Mouse (Mus musculus): ENCODE results near the gene Rassf3.

Gene Rassf3

GRCm38 (mm10) chr10:121461404-121462161 is 14.6 kb downstream of the Rassf3 start:
- DNase-seq, result peak; percentile 46 to 49

GRCm38 (mm10) chr10:121459124-121459853 is 16.9 kb downstream of the Rassf3 start:
- DNase-seq, result no peak

- no peak for DNase-seq
Observed at GRCm38 (mm10) chr10:121458408-121458807, 17.7 kb downstream of the Rassf3 start.

GRCm38 (mm10) chr10:121457381-121457780 is 18.8 kb downstream of the Rassf3 start:
- DNase-seq, result no peak

- no peak for DNase-seq
Observed at GRCm38 (mm10) chr10:121455517-121455916, 20.6 kb downstream of the Rassf3 start.

- DNase-seq, result no peak
Observed at GRCm38 (mm10) chr10:121454708-121455475, 21.3 kb downstream of the Rassf3 start.

GRCm38 (mm10) chr10:121454033-121454432 is 22.1 kb downstream of the Rassf3 start:
- DNase-seq, result no peak

GRCm38 (mm10) chr10:121445808-121446207 is 30.3 kb downstream of the Rassf3 start:
- no peak for DNase-seq

GRCm38 (mm10) chr10:121444198-121444597 is 31.9 kb downstream of the Rassf3 start:
- no peak for DNase-seq

- DNase-seq, result no peak
Observed at GRCm38 (mm10) chr10:121443791-121444190, 32.4 kb downstream of the Rassf3 start.

GRCm38 (mm10) chr10:121439310-121439731 is 36.8 kb downstream of the Rassf3 start:
- DNase-seq, result no peak

- no peak for DNase-seq
Observed at GRCm38 (mm10) chr10:121438109-121438508, 38.0 kb downstream of the Rassf3 start.

- no peak for DNase-seq
Observed at GRCm38 (mm10) chr10:121436693-121437092, 39.5 kb downstream of the Rassf3 start.

- DNase-seq, result no peak
Observed at GRCm38 (mm10) chr10:121436258-121436645, 39.9 kb downstream of the Rassf3 start.

- no peak for DNase-seq
Observed at GRCm38 (mm10) chr10:121435546-121436257, 40.4 kb downstream of the Rassf3 start.

- no peak for DNase-seq
Observed at GRCm38 (mm10) chr10:121434441-121435103, 41.6 kb downstream of the Rassf3 start.

- DNase-seq, result peak in 1 of 2 experiments; percentile 53
Observed at GRCm38 (mm10) chr10:121432635-121433280, 43.4 kb downstream of the Rassf3 start.

GRCm38 (mm10) chr10:121432041-121432634 is 44.0 kb downstream of the Rassf3 start:
- no peak for DNase-seq

GRCm38 (mm10) chr10:121430764-121431540 is 45.2 kb downstream of the Rassf3 start:
- DNase-seq, result no peak

- no peak for DNase-seq
Observed at GRCm38 (mm10) chr10:121429981-121430682, 46.0 kb downstream of the Rassf3 start.
